Mouse (Mus musculus) olfactory bulb, adult 2 months (tissue): ENCODE measurements around the gene Fiz1.

Source experiments
- CTCF ChIP-seq: fragments of 200-500 bp; IDR thresholded peaks from 2 replicates; pipeline ENCODE4 v1.5.1; 2012; ENCODE audit warnings: low read depth, mild to moderate bottlenecking, low read length, moderate library complexity; ENCODE audit not compliant: insufficient read depth
- POLR2A ChIP-seq: fragments of 200-500 bp; IDR thresholded peaks from 2 replicates; pipeline ENCODE4 v1.6.1; 2012; ENCODE audit warnings: mild to moderate bottlenecking, low read depth, low read length, moderate library complexity; ENCODE audit not compliant: insufficient read depth

GRCm38 (mm10) chr7:4995268-4996002 is 19.1 kb downstream of the Fiz1 start:
- no peak for TF ChIP-seq POLR2A
- no peak for TF ChIP-seq CTCF
